Mouse (Mus musculus) heart, embryonic 15.5 days (tissue): Measurements from ENCODE around the gene Bad. TPM values are rescaled to one million over a fixed set of nuclear protein-coding genes. Genes with fewer than 3 reads are reported as not detected.

Experiments used
- ATAC-seq: fragments of 200-750 bp; cut with Nextera tagmentation; replicated peaks from 2 replicates; pipeline ENCODE4 v1.8.0; 2017; ENCODE audit warnings: low read depth, moderate TSS enrichment; ENCODE audit not compliant: insufficient number of reproducible peaks, insufficient read depth, low FRiP score
- H3K27ac ChIP-seq: fragments of 300-500 bp; sonication (generic); 2 replicates; pipeline ENCODE4 v1.5.1; 2015; ENCODE audit warnings: mild to moderate bottlenecking, inconsistent platforms
- H3K27me3 ChIP-seq: fragments of 300-500 bp; sonication (generic); 2 replicates; pipeline ENCODE4 v1.6.1; 2015; ENCODE audit warnings: inconsistent platforms
- H3K36me3 ChIP-seq: fragments of 300-500 bp; sonication (generic); 2 replicates; pipeline ENCODE4 v1.6.1; 2015; ENCODE audit warnings: mild to moderate bottlenecking, inconsistent platforms
- H3K4me1 ChIP-seq: fragments of 300-500 bp; sonication (generic); replicated peaks from 2 replicates; pipeline ENCODE4 v1.6.1; 2015; ENCODE audit warnings: inconsistent platforms
- H3K4me2 ChIP-seq: fragments of 300-500 bp; sonication (generic); 2 replicates; pipeline ENCODE4 v1.6.1; 2015; ENCODE audit warnings: inconsistent platforms, mild to moderate bottlenecking, moderate library complexity
- H3K4me3 ChIP-seq: fragments of 300-500 bp; sonication (generic); 2 replicates; pipeline ENCODE4 v1.5.1; 2015; ENCODE audit warnings: mild to moderate bottlenecking, inconsistent platforms
- H3K9ac ChIP-seq: fragments of 300-500 bp; sonication (generic); 2 replicates; pipeline ENCODE4 v1.6.1; 2015; ENCODE audit warnings: mild to moderate bottlenecking, inconsistent platforms
- H3K9me3 ChIP-seq: fragments of 300-500 bp; sonication (generic); replicated peaks from 2 replicates; pipeline ENCODE4 v1.6.1; 2016; ENCODE audit warnings: inconsistent platforms
- WGBS: fragments of 180-500 bp; shearing (Covaris S2); methylation state at CpG from one replicate; pipeline ENCODE4 v1.1.7; 2015; ENCODE audit warnings: mixed read lengths; 5-methylcytosine and 5-hydroxymethylcytosine counted together
- polyA plus RNA-seq: library from polyadenylated mRNA; unstranded; fragments of >200 nt; fragmentation: Nextera tagmentation; extraction: Ambion mirVana; gene quantifications from 2 replicates; pipeline ENCODE4 v1.2.1, GENCODE M21; 2015

Gene Bad
- polyA plus RNA-seq, 1 experiment from 2014 or later = 55.6 TPM

DNA sequence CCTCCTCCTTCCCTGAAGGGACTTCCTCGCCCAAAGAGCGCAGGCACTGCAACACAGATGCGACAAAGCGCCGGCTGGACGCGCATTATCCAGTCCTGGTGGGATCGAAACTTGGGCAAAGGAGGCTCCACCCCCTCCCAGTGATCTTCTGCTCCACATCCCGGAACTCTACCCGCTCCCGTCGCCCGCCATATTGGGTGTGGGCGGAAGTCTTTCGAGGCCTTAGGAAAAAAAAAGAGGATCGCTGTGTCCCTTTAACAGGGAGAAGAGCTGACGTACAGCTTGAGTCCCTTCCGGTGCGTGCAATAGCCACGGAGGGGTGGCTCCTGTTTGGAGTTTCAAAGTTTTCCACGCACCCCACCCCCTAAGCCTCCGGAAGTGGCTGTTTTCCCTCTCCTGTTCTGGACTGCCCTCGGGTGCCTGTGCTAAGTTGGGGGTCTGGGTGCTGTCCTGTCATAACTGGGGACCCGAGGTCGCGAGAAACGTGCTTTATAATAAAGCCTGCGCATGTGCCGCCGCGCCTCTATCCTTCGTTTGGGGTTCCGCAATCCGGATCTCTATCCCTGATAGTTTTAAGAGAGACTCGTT is 9.8 kb downstream of the Bad start:
- Histone ChIP-seq H3K4me2 (peak overlapping the region; percentile 83), H3K4me1 (peaks cover 49% of the 10 kb centered on the region), H3K9ac (peak overlapping the region; percentile 83), H3K9me3 (no peaks in the 10 kb centered on the region), H3K36me3 (peaks cover 17% of the 10 kb centered on the region; the same call in 1 of the 2 replicates), H3K27ac (peak overlapping the region; percentile 99), H3K27me3 (no peaks in the 10 kb centered on the region), H3K4me3 (peak overlapping the region; percentile 70)
- under 1% methylated on average over 35 of the region's 35 CpGs for WGBS
- peak; percentile 74 for ATAC-seq

DNA sequence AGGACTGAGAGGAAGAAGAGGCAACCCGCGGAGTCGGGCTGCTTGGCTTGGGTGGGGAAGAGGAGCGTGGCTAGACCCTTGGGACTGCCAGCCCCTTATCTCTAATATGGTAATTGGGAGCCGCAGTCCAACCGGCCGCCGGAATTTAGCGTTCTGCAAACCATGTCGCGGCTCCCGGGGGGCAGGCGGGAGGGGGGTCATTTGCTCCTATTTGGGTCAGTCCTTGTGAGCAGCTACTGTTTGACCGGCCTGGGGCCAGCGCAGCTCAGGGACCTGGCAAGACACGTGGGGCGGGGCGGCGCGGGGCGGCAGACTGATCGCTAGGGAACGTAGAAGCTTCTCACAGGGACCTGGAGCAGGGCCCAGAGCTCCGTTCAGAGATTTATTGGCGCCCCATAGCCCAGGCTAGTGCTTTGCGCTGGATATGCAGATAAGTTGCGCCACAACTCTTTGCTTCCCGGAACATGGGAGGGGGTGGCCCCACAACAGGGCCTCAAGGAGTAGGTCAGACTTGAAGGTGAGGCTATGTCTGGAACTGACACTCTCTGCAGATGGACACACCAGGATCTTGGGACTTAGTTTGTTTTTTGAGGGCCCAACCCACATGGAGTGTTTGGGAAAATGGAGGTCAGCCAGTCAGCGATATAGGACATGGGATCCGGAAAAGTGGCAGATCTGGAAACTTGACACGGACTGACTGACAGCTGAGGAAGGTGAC is 10.5 kb downstream of the Bad start:
- H3K36me3 ChIP-seq = peaks cover 18% of the 10 kb centered on the region; the same call in 1 of the 2 replicates
- peak overlapping the region; percentile 99 for H3K27ac ChIP-seq
- H3K9me3 ChIP-seq = no peaks in the 10 kb centered on the region
- 1% methylated on average over 31 of the region's 31 CpGs for WGBS
- H3K9ac ChIP-seq = peak overlapping the region; percentile 83
- peak overlapping the region; percentile 70 for H3K4me3 ChIP-seq
- H3K4me2 ChIP-seq = peak overlapping the region; percentile 83
- H3K4me1 ChIP-seq = peaks cover 50% of the 10 kb centered on the region
- ATAC-seq = peak; percentile 57
- no peaks in the 10 kb centered on the region for H3K27me3 ChIP-seq

DNA sequence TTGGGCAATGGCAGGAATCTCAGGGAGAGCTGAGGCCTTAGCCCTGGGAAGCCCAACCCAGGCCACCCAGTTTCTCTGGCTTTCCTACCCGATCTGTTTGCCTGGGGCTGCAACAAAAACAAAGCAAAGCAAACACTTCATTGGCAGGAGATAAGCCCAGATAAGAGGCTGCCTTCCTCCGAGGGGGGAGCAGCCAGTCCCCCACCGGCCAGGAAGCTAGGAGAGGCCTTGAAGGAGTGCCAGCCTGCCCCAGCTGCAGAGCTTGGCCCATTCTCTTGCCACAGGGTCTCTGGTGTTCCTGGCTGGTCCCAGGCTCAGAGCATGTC is 11.0 kb downstream of the Bad start:
- Histone ChIP-seq H3K27ac (peak overlapping the region; percentile 99), H3K4me3 (peak overlapping the region; percentile 70), H3K9me3 (no peaks in the 10 kb centered on the region), H3K9ac (peak overlapping the region; percentile 83; the same call in 1 of the 2 replicates), H3K36me3 (peaks cover 23% of the 10 kb centered on the region; the same call in 1 of the 2 replicates), H3K27me3 (no peaks in the 10 kb centered on the region), H3K4me1 (peaks cover 50% of the 10 kb centered on the region), H3K4me2 (peak overlapping the region; percentile 83)
- 4% methylated on average over 3 of the region's 3 CpGs for WGBS
- no peak for ATAC-seq

DNA sequence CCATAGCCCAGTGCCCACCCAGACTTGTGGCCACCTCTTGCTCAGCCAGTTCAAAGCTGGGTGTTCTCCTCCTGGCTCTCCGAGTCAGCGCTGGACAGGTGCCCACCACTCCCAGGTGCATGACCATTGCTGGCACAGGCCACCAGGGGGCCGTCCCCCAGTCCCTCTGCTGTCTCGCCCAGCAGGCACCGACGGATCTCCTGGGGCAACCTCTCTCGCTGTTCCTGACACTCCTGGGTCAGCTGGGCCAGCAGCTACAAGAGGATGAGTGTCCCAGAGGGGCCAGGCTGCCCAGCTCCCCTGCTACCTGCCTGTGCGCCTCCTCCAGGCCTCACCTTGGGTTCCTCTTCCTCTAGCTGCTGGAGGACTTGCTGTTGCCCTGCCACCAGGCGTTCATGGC is 12.4 kb downstream of the Bad start:
- no peak overlapping the region for H3K9ac ChIP-seq
- WGBS = 56% methylated on average over 9 of the region's 9 CpGs
- ATAC-seq = no peak
- peaks cover 36% of the 10 kb centered on the region; the same call in 1 of the 2 replicates for H3K36me3 ChIP-seq
- peaks cover 50% of the 10 kb centered on the region for H3K4me1 ChIP-seq
- no peaks in the 10 kb centered on the region for H3K9me3 ChIP-seq
- no peaks in the 10 kb centered on the region for H3K27me3 ChIP-seq
- H3K4me3 ChIP-seq = no peak overlapping the region
- no peak overlapping the region; the same call in 1 of the 2 replicates for H3K27ac ChIP-seq
- H3K4me2 ChIP-seq = no peak overlapping the region

DNA sequence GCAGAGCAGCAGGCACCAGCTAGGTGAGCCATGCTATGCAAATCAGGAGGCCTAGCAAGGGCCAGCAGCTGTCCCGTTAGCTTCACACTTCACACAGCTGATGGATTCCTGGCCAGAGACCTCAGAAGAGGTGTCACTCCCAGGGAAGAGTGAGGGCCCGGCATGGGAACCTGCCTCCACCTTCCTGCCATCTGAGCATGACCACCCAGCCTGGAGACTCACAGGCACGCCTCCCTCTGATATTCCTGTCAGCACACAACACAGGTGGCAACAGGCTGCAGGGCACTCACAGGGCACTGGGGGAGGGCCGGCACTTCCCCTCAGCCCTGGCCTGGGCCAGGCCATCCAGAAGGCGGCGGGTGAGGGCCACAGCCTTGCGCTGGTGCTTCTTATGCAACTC is 13.8 kb downstream of the Bad start:
- H3K36me3 ChIP-seq = peaks cover 49% of the 10 kb centered on the region; the same call in 1 of the 2 replicates

DNA sequence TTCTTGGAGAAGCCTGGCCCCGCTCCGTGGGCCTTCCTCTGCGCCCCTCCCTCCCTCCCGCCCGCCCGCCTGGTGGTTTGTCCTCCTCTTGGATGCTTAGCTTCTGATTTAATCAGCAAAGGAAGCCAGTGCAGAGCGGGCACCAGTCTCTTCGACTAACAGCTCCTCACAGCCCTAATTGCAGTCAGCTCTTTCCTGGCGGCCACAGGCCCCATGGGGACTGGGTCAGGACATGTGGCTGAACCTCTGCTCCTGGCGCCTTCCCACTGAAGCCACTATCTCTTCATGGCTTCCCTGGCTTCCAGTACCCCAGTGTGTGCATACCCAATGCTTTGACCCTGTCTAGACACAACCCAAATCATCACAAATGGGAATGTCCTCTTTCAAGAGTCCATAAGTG is 14.8 kb downstream of the Bad start:
- H3K36me3 ChIP-seq = peaks cover 50% of the 10 kb centered on the region; the same call in 1 of the 2 replicates
- no peaks in the 10 kb centered on the region for H3K27me3 ChIP-seq
- no peak overlapping the region for H3K4me3 ChIP-seq
- 0 out of 2 replicates have a peak overlapping the region, but pooled peaks have one; percentile 14 for H3K9ac ChIP-seq
- no peak for ATAC-seq
- peaks cover 43% of the 10 kb centered on the region for H3K4me1 ChIP-seq
- 82% methylated on average over 10 of the region's 10 CpGs for WGBS
- no peak overlapping the region for H3K27ac ChIP-seq
- no peak overlapping the region for H3K4me2 ChIP-seq
- H3K9me3 ChIP-seq = no peaks in the 10 kb centered on the region

More for the DNA sequence above, 13.8 kb downstream of the Bad start:
- 40% methylated on average over 7 of the region's 7 CpGs for WGBS
- Histone ChIP-seq H3K4me1 (peaks cover 43% of the 10 kb centered on the region), H3K4me2 (0 out of 2 replicates have a peak overlapping the region, but pooled peaks have one; percentile 5), H3K4me3 (no peak overlapping the region), H3K9ac (0 out of 2 replicates have a peak overlapping the region, but pooled peaks have one; percentile 14), H3K9me3 (no peaks in the 10 kb centered on the region), H3K27ac (peak overlapping the region; percentile 45), H3K27me3 (no peaks in the 10 kb centered on the region)
- ATAC-seq = no peak; the same call in 1 of the 2 replicates

DNA sequence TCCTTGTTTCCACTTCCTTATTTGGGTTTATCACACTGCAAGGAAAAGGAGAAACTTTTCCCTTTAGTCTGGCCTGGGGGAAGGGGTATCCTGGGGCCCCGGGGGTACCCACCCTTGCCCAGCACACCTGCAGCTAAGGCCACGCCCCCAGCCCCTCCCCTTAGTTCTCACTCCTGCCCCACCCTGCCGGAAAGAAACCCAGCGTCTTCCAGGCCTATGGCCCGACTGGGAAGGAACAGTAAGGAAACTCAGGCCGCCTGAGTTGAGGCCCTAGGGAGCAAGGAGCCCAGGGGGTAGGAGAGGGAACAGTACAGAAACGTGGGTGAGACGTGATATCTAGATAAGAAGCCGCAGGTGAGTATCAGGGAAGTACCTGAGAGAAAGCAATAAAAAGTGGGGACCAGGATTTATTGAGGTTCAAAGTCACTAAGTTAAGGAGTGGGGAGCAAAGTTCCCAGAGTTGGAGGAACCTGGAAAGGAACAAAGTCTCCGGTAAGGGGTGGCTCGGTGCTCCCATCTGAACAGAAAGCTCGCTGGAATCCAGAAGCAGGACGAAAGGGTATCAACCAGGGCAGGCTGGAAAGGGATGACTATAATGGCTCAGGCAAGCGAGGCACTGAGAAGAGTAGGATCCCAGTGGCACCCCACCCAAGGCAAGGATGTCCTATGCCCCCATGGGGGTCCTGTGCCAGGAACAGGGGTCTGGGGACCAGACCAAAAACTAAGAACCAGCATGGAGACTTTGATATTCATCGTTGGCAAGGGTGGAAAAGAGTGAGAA is 27.0 kb downstream of the Bad start:
- no peak for ATAC-seq
- H3K36me3 ChIP-seq = peaks cover 10% of the 10 kb centered on the region; the same call in 1 of the 2 replicates
- no peaks in the 10 kb centered on the region for H3K9me3 ChIP-seq
- WGBS = 16% methylated on average over 15 of the region's 15 CpGs
- peak overlapping the region; percentile 75 for H3K9ac ChIP-seq
- no peak overlapping the region for H3K27ac ChIP-seq
- peaks cover 33% of the 10 kb centered on the region for H3K4me1 ChIP-seq
- H3K4me2 ChIP-seq = peak overlapping the region; percentile 79
- H3K27me3 ChIP-seq = no peaks in the 10 kb centered on the region
- H3K4me3 ChIP-seq = peak overlapping the region; percentile 62

DNA sequence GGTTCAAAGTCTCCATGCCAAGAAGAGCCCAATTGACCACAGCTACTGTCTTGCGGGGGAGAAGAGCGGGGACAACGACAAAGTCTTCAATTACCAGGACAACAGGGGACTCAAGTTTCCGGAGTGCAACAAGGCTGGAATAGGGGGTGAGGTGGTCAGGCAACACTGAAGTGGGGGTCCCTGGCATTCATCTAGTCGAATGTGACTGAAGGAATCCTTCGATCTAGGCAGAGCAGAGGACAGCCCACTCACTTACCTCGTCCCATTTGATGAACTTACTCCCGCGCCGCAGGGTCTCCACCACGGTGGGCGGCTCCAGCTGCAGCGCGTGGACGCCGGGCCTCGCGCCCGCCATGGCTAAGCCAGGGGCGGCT is 27.6 kb downstream of the Bad start:
- ATAC-seq = no peak
- H3K27ac ChIP-seq = peak overlapping the region; percentile 52; the same call in 1 of the 2 replicates
- whole genome bisulfite sequencing = under 1% methylated on average over 20 of the region's 20 CpGs

DNA sequence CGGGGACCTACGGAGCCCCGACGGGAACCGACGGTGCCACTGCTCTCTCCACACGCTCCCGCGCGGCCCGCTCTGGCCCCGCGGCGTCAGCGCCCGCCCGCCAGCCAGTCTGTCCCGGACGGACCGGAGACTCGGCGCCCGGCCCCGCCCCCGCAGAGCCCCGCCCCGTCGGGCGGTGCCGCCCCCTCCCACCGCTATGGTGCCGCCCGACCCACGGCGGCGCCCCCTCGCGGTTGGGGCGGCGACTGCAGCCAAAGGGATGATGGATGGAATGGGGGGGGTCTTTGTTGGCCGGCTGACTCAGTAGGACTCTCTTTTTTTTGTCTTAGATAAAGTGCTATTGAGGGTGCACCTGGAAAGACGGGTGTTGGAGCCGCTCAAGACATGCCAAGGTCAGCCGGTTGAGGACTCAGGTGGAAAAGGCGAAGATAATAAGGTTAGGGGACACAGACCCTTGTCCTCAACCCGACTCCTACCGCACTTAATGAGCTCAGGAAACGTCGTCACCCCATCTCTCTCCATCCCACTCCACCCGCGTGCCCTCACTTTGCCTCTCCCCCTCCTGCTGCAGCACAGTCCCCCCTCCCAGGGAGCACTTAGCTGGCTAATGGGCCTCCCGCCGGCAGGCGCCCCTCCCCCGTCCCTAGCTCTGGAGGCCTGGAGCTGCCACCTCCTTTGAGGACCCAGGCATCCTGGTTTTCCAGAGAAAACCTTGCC is 28.2 kb downstream of the Bad start:
- no peaks in the 10 kb centered on the region for H3K9me3 ChIP-seq
- H3K4me2 ChIP-seq = peak overlapping the region; percentile 79
- H3K4me1 ChIP-seq = peaks cover 38% of the 10 kb centered on the region
- ATAC-seq = peak; percentile 76
- peak overlapping the region; percentile 75 for H3K9ac ChIP-seq
- peak overlapping the region; percentile 62 for H3K4me3 ChIP-seq
- H3K36me3 ChIP-seq = peaks cover 3% of the 10 kb centered on the region; the same call in 1 of the 2 replicates
- no peaks in the 10 kb centered on the region for H3K27me3 ChIP-seq
- H3K27ac ChIP-seq = peak overlapping the region; percentile 52; the same call in 1 of the 2 replicates
- WGBS = 2% methylated on average over 54 of the region's 55 CpGs

More for the DNA sequence above, 27.6 kb downstream of the Bad start:
- Histone ChIP-seq H3K27me3 (no peaks in the 10 kb centered on the region), H3K4me1 (peaks cover 38% of the 10 kb centered on the region), H3K9ac (peak overlapping the region; percentile 75), H3K9me3 (no peaks in the 10 kb centered on the region), H3K4me2 (peak overlapping the region; percentile 79), H3K4me3 (peak overlapping the region; percentile 62), H3K36me3 (peaks cover 8% of the 10 kb centered on the region; the same call in 1 of the 2 replicates)

DNA sequence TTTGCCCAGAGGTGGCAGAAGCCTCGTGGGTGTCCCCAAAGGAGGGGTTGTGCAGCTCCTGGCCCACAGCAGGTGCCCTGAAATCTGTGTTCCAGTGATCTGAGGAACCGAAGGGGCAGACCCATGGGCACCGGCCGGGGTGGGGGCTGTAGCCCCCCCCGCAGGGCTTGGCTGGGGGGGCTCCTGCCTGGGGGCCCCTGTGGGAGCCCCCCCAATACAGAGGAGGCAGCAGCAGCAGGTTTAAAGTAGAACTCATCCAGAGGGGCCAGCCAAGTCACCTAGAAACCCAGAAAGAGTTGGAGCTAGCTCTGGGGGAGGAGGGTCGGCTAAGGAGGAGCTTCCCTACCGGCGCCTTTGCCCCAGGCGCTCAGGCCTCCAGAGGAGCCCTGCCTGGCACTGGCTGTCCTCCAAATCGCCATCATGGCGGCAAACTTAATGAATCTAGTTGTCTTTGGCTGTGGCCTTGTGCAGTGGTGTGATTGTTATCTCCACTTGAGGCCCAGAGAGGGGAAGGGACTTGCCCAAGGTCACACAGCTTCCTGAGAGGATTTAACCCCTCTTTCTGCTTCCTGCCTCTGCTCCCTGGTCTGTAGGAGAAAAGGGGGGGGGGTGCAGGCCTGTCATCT is 28.9 kb downstream of the Bad start:
- 23% methylated on average over 11 of the region's 11 CpGs for WGBS
- H3K4me1 ChIP-seq = peaks cover 38% of the 10 kb centered on the region
- no peaks in the 10 kb centered on the region for H3K27me3 ChIP-seq
- H3K9ac ChIP-seq = peak overlapping the region; percentile 75
- no peak for ATAC-seq
- H3K9me3 ChIP-seq = no peaks in the 10 kb centered on the region
- peak overlapping the region; percentile 62 for H3K4me3 ChIP-seq
- peak overlapping the region; percentile 79 for H3K4me2 ChIP-seq
- peak overlapping the region; percentile 28 for H3K27ac ChIP-seq
- no peaks in the 10 kb centered on the region; the same call in 1 of the 2 replicates for H3K36me3 ChIP-seq
